Comparison of ENCODE assay signal across 29 mouse cellular contexts in genomic region chr6:90613277-90613676, GRCm38 (mm10). TPM values are rescaled to one million over a fixed set of nuclear protein-coding genes. Genes with fewer than 3 reads are reported as not detected.
A peak's percentile ranks its signal among the peaks of the same experiment; 100 is the strongest.
DNase-seq lines count a peak whose midpoint lies in the region; ATAC-seq lines count a peak whose summit lies in the region.
"Had no signal": no experiment of that assay in that cellular context is flagged by ENCODE, and none has a peak within 500 bp of the region (broad histone marks: within the 10 kb centered on the region; RNA-seq: fewer than 3 reads in every experiment).

No protein-coding gene starts in this region.

- intact Hi-C loops in left cerebral cortex, postnatal 14 days (cut with DNase I): no loop called here

- no peak for ATAC-seq in heart, embryonic 11.5 days (replicated peaks; ENCODE audit: insufficient number of reproducible peaks, low FRiP score, low TSS enrichment)
- ATAC-seq in liver, embryonic 13.5 days (ENCODE audit: low read depth): no peak
- no peak for ATAC-seq in liver, embryonic 11.5 days (replicated peaks; ENCODE audit: low FRiP score)
- ATAC-seq: forebrain, embryonic 15.5 days; hindbrain, embryonic 16.5 days; intestine, embryonic 15.5 days had no signal

- H3K9me3 ChIP-seq in heart, embryonic 10.5 days: no peaks in the 10 kb centered on the region
- H3K9me3 ChIP-seq in heart, embryonic 11.5 days (replicated peaks; ENCODE audit: control insufficient read depth, low read length): no peaks in the 10 kb centered on the region
- H3K9me3 ChIP-seq in liver, embryonic 13.5 days (replicated peaks): no peaks in the 10 kb centered on the region
- no peaks in the 10 kb centered on the region for H3K9me3 ChIP-seq in liver, embryonic 11.5 days (ENCODE audit: control insufficient read depth, low read length)
- H3K9me3 ChIP-seq in midbrain, embryonic 10.5 days (replicated peaks): no peaks in the 10 kb centered on the region
- H3K9me3 ChIP-seq: embryonic facial prominence, embryonic 10.5 days; embryonic facial prominence, embryonic 13.5 days; forebrain, embryonic 12.5 days; forebrain, embryonic 15.5 days; G1E; heart, embryonic 13.5 days; hindbrain, embryonic 13.5 days; intestine, embryonic 15.5 days had no signal

- no peak overlapping the region for H3K4me3 ChIP-seq in heart, embryonic 10.5 days
- no peak overlapping the region for H3K4me3 ChIP-seq in heart, embryonic 11.5 days (ENCODE audit: low read depth, low read length)
- no peak overlapping the region for H3K4me3 ChIP-seq in liver, embryonic 13.5 days (replicated peaks)
- H3K4me3 ChIP-seq in liver, embryonic 11.5 days (ENCODE audit: low read depth, low read length): no peak overlapping the region
- no peak overlapping the region for H3K4me3 ChIP-seq in midbrain, embryonic 10.5 days
- H3K4me3 ChIP-seq: embryonic facial prominence, embryonic 10.5 days; embryonic facial prominence, embryonic 13.5 days; erythroblast, embryonic 14.5 days; forebrain, embryonic 12.5 days; forebrain, embryonic 15.5 days; heart, embryonic 13.5 days; hindbrain, embryonic 13.5 days; intestine, embryonic 15.5 days had no signal

- 86% methylated on average over 8 of the region's 8 CpGs for WGBS in heart, embryonic 10.5 days
- 84% methylated on average over 8 of the region's 8 CpGs for WGBS in heart, embryonic 11.5 days (ENCODE audit: insufficient replicate concordance)
- 68% methylated on average over 8 of the region's 8 CpGs for WGBS in liver, embryonic 13.5 days (ENCODE audit: insufficient replicate concordance)
- 71% methylated on average over 8 of the region's 8 CpGs for WGBS in liver, embryonic 11.5 days
- 84% methylated on average over 8 of the region's 8 CpGs for WGBS in midbrain, embryonic 10.5 days

- no peak overlapping the region for H3K4me2 ChIP-seq in heart, embryonic 11.5 days
- H3K4me2 ChIP-seq in liver, embryonic 13.5 days: no peak overlapping the region
- H3K4me2 ChIP-seq in liver, embryonic 11.5 days: no peak overlapping the region
- H3K4me2 ChIP-seq: embryonic facial prominence, embryonic 13.5 days; forebrain, embryonic 12.5 days; forebrain, embryonic 15.5 days; heart, embryonic 13.5 days; hindbrain, embryonic 13.5 days; intestine, embryonic 15.5 days had no signal

- H3K9ac ChIP-seq in heart, embryonic 11.5 days (ENCODE audit: low read depth, low read length): no peak overlapping the region
- H3K9ac ChIP-seq in liver, embryonic 13.5 days: no peak overlapping the region
- H3K9ac ChIP-seq in liver, embryonic 11.5 days (ENCODE audit: low read depth, low read length): no peak overlapping the region
- H3K9ac ChIP-seq: embryonic facial prominence, embryonic 13.5 days; forebrain, embryonic 12.5 days; forebrain, embryonic 15.5 days; hindbrain, embryonic 13.5 days; intestine, embryonic 15.5 days had no signal

- H3K27ac ChIP-seq in heart, embryonic 10.5 days: peak overlapping the region; percentile 86; the same call in 1 of the 2 replicates
- H3K27ac ChIP-seq in heart, embryonic 11.5 days (ENCODE audit: low read depth, low read length): no peak overlapping the region
- H3K27ac ChIP-seq in liver, embryonic 13.5 days: peak overlapping the region; percentile 3; the same call in 1 of the 2 replicates
- H3K27ac ChIP-seq in liver, embryonic 11.5 days (ENCODE audit: low read depth, low read length): no peak overlapping the region
- no peak overlapping the region for H3K27ac ChIP-seq in midbrain, embryonic 10.5 days (replicated peaks)
- H3K27ac ChIP-seq: embryonic facial prominence, embryonic 10.5 days; embryonic facial prominence, embryonic 13.5 days; forebrain, embryonic 12.5 days; forebrain, embryonic 15.5 days; heart, embryonic 13.5 days; hindbrain, embryonic 13.5 days; intestine, embryonic 15.5 days had no signal

- 0 out of 2 replicates have a peak, but pooled peaks cover 10% of the 10 kb centered on the region for H3K27me3 ChIP-seq in heart, embryonic 10.5 days (ENCODE audit: insufficient read depth, poor library complexity, severe bottlenecking)
- H3K27me3 ChIP-seq in heart, embryonic 11.5 days (ENCODE audit: control insufficient read depth, insufficient read depth, low read length): no peaks in the 10 kb centered on the region
- no peaks in the 10 kb centered on the region for H3K27me3 ChIP-seq in liver, embryonic 13.5 days
- no peaks in the 10 kb centered on the region for H3K27me3 ChIP-seq in liver, embryonic 11.5 days (replicated peaks; ENCODE audit: control insufficient read depth, insufficient read depth, low read length)
- no peaks in the 10 kb centered on the region for H3K27me3 ChIP-seq in midbrain, embryonic 10.5 days (ENCODE audit: low read depth, poor library complexity, severe bottlenecking)
- H3K27me3 ChIP-seq: embryonic facial prominence, embryonic 13.5 days; forebrain, embryonic 12.5 days; forebrain, embryonic 15.5 days; heart, embryonic 13.5 days; intestine, embryonic 15.5 days had no signal

- H3K4me1 ChIP-seq in heart, embryonic 10.5 days: peaks cover 61% of the 10 kb centered on the region
- H3K4me1 ChIP-seq in heart, embryonic 11.5 days (ENCODE audit: control insufficient read depth, insufficient read depth, low read length): peaks cover 39% of the 10 kb centered on the region
- peaks cover 96% of the 10 kb centered on the region for H3K4me1 ChIP-seq in liver, embryonic 13.5 days (replicated peaks)
- H3K4me1 ChIP-seq in liver, embryonic 11.5 days (replicated peaks; ENCODE audit: control insufficient read depth, insufficient read depth, low read length): peaks cover 23% of the 10 kb centered on the region
- peaks cover 4% of the 10 kb centered on the region for H3K4me1 ChIP-seq in midbrain, embryonic 10.5 days
- H3K4me1 ChIP-seq: embryonic facial prominence, embryonic 10.5 days; forebrain, embryonic 12.5 days; intestine, embryonic 15.5 days had no signal

- no peak for DNase-seq in heart, embryonic 10.5 days (ENCODE audit: low spot score)
- no peak for DNase-seq in liver, embryonic 13.5 days
- no peak for DNase-seq in liver, embryonic 11.5 days (ENCODE audit: low spot score)
- peak; percentile 20 for DNase-seq in Muller cell, postnatal 12 days (ENCODE audit: inconsistent ontology term)
- DNase-seq in midbrain, embryonic 10.5 days (ENCODE audit: low spot score): no peak
- DNase-seq in left cerebral cortex, postnatal 14 days (ENCODE audit: low spot score in 2 of 2): no peak
- DNase-seq: adrenal gland, adult 8-10 months; adrenal gland, postnatal 25 days; B cell, adult 2 months; cerebellum, adult 11-12 months; cerebellum, adult 8-10 months; cerebellum, postnatal 10 days; cerebellum, postnatal 36 days; embryo, embryonic 11 days; gastrocnemius, postnatal 14 days; heart, adult 11 months; heart, postnatal 14 days; heart, postnatal 4 days had no signal

- H3K36me3 ChIP-seq in heart, embryonic 10.5 days: no peaks in the 10 kb centered on the region
- no peaks in the 10 kb centered on the region for H3K36me3 ChIP-seq in heart, embryonic 11.5 days (ENCODE audit: control insufficient read depth, insufficient read depth, low read length)
- peaks cover 3% of the 10 kb centered on the region; the same call in 1 of the 2 replicates for H3K36me3 ChIP-seq in liver, embryonic 13.5 days
- H3K36me3 ChIP-seq in liver, embryonic 11.5 days (ENCODE audit: control insufficient read depth, insufficient read depth, low read length): no peaks in the 10 kb centered on the region
- no peaks in the 10 kb centered on the region for H3K36me3 ChIP-seq in midbrain, embryonic 10.5 days
- H3K36me3 ChIP-seq: embryonic facial prominence, embryonic 10.5 days; embryonic facial prominence, embryonic 13.5 days; forebrain, embryonic 12.5 days; forebrain, embryonic 15.5 days; hindbrain, embryonic 13.5 days; intestine, embryonic 15.5 days had no signal

RNA-seq across cellular contexts. Expression of gene Slc41a3, which starts 8.8 kb away (rescaled TPM):
- polyA plus RNA-seq in heart, embryonic 10.5 days (2016; fragmentation: Nextera tagmentation; extraction: Ambion mirVana): 8.2 and 9.4 TPM in 2 replicates
- polyA plus RNA-seq in heart, embryonic 11.5 days (2014; fragmentation: Nextera tagmentation; extraction: Ambion mirVana): 11.1 and 12.6 TPM in 2 replicates
- polyA plus RNA-seq in liver, embryonic 13.5 days (2015; fragmentation: Nextera tagmentation; extraction: Ambion mirVana): 32.2 and 34.8 TPM in 2 replicates
- 43.0 and 46.2 TPM in 2 replicates for polyA plus RNA-seq in liver, embryonic 11.5 days (2014; fragmentation: Nextera tagmentation; extraction: Ambion mirVana)
- polyA plus RNA-seq in midbrain, embryonic 10.5 days (2016; fragmentation: Nextera tagmentation; extraction: Ambion mirVana): 2.2 and 3.5 TPM in 2 replicates
- 1 to 10 TPM; 5.7 to 6.2 TPM for total RNA-seq in left cerebral cortex, postnatal 14 days (2021)

Comparison
In these comparisons a context has a peak if more than half of its experiments do, and no peak if none do; other contexts are left out.
1. H3K27ac ChIP-seq: peak in heart, embryonic 10.5 days (single experiment) and liver, embryonic 13.5 days (single experiment); none in heart, embryonic 11.5 days (single experiment), liver, embryonic 11.5 days (single experiment) and midbrain, embryonic 10.5 days (single experiment).